Mouse (Mus musculus) thymus, adult 2 months (tissue): ENCODE results near the gene Nsun5.

ENCODE experiments used
- CTCF ChIP-seq: fragments of 200-500 bp; IDR thresholded peaks from 2 replicates; pipeline ENCODE4 v1.5.1; 2012; ENCODE audit warnings: mild to moderate bottlenecking, control low read depth, low read length, moderate library complexity, borderline replicate concordance; ENCODE audit not compliant: control insufficient read depth, poor library complexity, insufficient read depth; ENCODE audit errors: extremely low read depth
- POLR2A ChIP-seq: fragments of 200-500 bp; IDR thresholded peaks from 2 replicates; pipeline ENCODE4 v1.6.1; 2012; ENCODE audit warnings: mild to moderate bottlenecking, low read length, control low read depth, moderate library complexity; ENCODE audit not compliant: control insufficient read depth, poor library complexity, insufficient read depth; ENCODE audit errors: extremely low read depth

DNA sequence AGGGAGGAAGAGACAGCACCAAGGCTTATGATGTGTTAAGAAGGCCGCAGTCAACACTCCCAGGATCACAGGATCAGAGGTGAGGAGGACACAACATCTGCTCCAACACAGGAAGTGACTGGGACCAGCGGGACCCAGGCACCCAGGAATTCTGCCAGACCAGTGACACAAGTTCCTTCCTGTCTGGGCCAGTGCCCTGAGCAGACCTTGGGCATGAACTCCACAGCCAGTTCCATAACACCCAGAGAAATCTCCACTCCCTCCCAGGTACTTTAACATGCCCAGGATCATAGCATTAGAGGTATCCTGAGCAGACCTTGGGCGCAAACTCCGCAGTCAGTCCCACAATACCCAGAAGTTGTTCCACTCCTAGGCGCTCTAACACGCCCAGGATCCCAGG is 38.6 kb upstream of the Nsun5 start:
- TF ChIP-seq CTCF = no peak
- no peak for TF ChIP-seq POLR2A
